Mouse (Mus musculus) hindbrain, postnatal 0 days (tissue): ENCODE results near the gene Ncl. TPM values are rescaled to one million over a fixed set of nuclear protein-coding genes. Genes with fewer than 3 reads are reported as not detected.

Source experiments
- ATAC-seq: fragments of 200-750 bp; cut with Nextera tagmentation; 2 replicates; pipeline ENCODE4 v1.8.0; 2017; ENCODE audit warnings: mild to moderate bottlenecking, moderate TSS enrichment, moderate library complexity
- DNase-seq: peaks from one replicate; pipeline ENCODE4 v3.0.0-alpha.2; 2015; ENCODE audit warnings: low spot score
- H3K27ac ChIP-seq: fragments of 300-500 bp; sonication (generic); 2 replicates; pipeline ENCODE4 v1.5.1; 2014; ENCODE audit warnings: mild to moderate bottlenecking
- H3K27me3 ChIP-seq: fragments of 300-500 bp; sonication (generic); 2 replicates; pipeline ENCODE4 v1.6.1; 2014; ENCODE audit warnings: low read length, mixed read lengths; ENCODE audit not compliant: insufficient read depth
- H3K36me3 ChIP-seq: fragments of 300-500 bp; sonication (generic); 2 replicates; pipeline ENCODE4 v1.6.1; 2014; ENCODE audit warnings: low read length, mixed read lengths; ENCODE audit not compliant: insufficient read depth
- H3K4me1 ChIP-seq: fragments of 300-500 bp; sonication (generic); 2 replicates; pipeline ENCODE4 v1.6.1; 2014; ENCODE audit warnings: antibody characterized with exemption, low read length, mixed read lengths; ENCODE audit not compliant: insufficient read depth
- H3K4me2 ChIP-seq: fragments of 300-500 bp; sonication (generic); 2 replicates; pipeline ENCODE4 v1.6.1; 2014; ENCODE audit warnings: low read depth, mild to moderate bottlenecking, low read length, moderate library complexity, mixed read lengths
- H3K4me3 ChIP-seq: fragments of 300-500 bp; sonication (generic); 2 replicates; pipeline ENCODE4 v1.5.1; 2014; ENCODE audit warnings: low read length
- H3K9ac ChIP-seq: fragments of 300-500 bp; sonication (generic); replicated peaks from 2 replicates; pipeline ENCODE4 v1.6.1; 2014; ENCODE audit warnings: mild to moderate bottlenecking, low read length, moderate library complexity, mixed read lengths
- H3K9me3 ChIP-seq: fragments of 300-500 bp; sonication (generic); 2 replicates; pipeline ENCODE4 v1.6.1; 2016; ENCODE audit warnings: low read length, mixed read lengths
- CTCF ChIP-seq: IDR thresholded peaks from 2 replicates; pipeline ENCODE4 v1.5.1; 2016; ENCODE audit warnings: antibody characterized with exemption, control low read depth, low read depth
- WGBS: fragments of 180-500 bp; shearing (Covaris S2); extraction: QIAGEN DNeasy Blood & Tissue Kit; methylation state at CpG from one replicate; pipeline ENCODE4 v1.1.7; 2014; 5-methylcytosine and 5-hydroxymethylcytosine counted together
- polyA plus RNA-seq: library from polyadenylated mRNA; unstranded; fragments of >200 nt; fragmentation: Nextera tagmentation; extraction: Ambion mirVana; gene quantifications from 2 replicates; pipeline ENCODE4 v1.2.1, GENCODE M21; 2015
- total RNA-seq: library from RNA; depleted of rRNA; stranded (reverse); fragments of >200 nt; gene quantifications from 2 replicates; pipeline ENCODE4 v1.2.3, GENCODE M21; 2014

Gene Ncl
- total and polyA plus RNA-seq, 2 experiments from 2014 or later: 17.2 to 203 TPM

DNA sequence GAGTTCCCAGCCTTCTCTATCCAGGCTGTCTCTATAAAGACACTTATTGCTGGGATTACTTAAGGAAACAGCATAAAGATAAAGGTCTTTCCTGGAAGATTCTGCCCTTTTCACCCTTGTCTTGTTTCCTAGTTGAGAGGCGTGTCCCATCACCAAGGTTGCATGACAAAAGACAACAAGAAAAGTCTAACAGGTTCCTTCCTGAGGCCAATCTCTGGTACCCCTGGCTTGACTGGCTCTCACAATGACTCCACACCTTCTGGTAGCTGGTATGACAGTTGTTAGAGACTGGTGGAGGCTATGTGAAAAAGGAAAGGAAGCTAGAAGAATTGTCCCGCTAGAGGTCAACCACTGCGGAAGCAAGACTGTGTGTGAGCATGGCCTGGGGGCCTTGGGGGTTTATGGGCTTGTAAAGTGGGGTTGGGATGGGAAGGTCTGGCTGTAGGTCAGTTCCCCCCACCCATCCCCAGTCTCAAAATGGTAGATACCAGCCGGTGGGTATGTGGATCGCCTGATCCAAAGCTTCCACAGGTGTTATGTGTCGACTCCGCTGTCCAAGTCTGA, 49.8 kb downstream of the Ncl start:
- 95% methylated on average over 7 of the region's 7 CpGs for WGBS

DNA sequence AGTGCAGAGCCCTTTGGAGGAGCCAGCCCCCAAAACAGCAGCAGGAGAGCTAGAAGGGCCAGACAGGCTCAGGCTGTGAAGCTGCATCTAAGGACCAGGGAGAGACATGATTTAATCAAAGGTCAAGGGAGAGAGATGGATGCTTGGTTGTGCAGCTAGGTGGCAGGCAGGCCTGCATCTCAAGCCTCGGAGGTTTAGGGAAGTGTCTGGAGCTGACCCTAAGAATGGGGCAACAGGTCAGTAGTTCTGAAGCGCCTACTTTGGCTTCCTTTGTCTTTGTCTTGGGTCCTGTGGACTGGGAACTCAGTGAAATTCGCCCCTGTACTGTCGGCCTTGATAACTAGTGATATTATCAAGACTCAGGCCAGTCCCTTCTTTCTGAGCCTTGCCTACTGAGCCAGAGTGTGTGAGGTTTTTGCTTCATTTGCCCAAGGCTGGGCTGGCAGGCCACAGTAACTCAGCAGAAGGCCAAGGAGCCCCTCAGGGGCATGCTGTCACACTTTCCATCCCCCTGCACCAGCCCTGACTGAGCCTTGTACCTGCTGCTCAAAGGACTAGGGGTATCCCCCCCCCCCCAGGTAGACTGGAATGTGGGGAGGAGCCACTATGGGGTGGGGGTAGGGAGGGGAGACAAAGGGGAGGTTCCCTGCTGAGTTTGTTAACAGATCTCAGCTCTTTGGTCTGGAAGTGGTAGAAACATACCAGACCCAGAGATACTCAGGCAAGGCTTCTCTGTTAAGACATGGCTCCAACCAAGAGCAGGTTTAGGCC, 51.1 kb downstream of the Ncl start:
- H3K4me2 ChIP-seq: no peak overlapping the region
- H3K4me1 ChIP-seq: no peaks in the 10 kb centered on the region
- H3K27ac ChIP-seq: no peak overlapping the region
- ATAC-seq (no peak), DNase-seq (no peak)
- no peaks in the 10 kb centered on the region for H3K27me3 ChIP-seq
- no peak for TF ChIP-seq CTCF
- H3K4me3 ChIP-seq: no peak overlapping the region
- H3K9ac ChIP-seq: no peak overlapping the region
- no peaks in the 10 kb centered on the region for H3K9me3 ChIP-seq
- H3K36me3 ChIP-seq: no peaks in the 10 kb centered on the region
- 41% methylated on average over 4 of the region's 4 CpGs for WGBS

More for the DNA sequence above, 49.8 kb downstream of the Ncl start:
- Histone ChIP-seq H3K27me3 (no peaks in the 10 kb centered on the region), H3K4me3 (no peak overlapping the region), H3K9me3 (no peaks in the 10 kb centered on the region), H3K36me3 (no peaks in the 10 kb centered on the region), H3K9ac (no peak overlapping the region), H3K4me1 (no peaks in the 10 kb centered on the region), H3K4me2 (no peak overlapping the region), H3K27ac (no peak overlapping the region)
- ATAC-seq (no peak), DNase-seq (no peak)
- no peak for TF ChIP-seq CTCF

DNA sequence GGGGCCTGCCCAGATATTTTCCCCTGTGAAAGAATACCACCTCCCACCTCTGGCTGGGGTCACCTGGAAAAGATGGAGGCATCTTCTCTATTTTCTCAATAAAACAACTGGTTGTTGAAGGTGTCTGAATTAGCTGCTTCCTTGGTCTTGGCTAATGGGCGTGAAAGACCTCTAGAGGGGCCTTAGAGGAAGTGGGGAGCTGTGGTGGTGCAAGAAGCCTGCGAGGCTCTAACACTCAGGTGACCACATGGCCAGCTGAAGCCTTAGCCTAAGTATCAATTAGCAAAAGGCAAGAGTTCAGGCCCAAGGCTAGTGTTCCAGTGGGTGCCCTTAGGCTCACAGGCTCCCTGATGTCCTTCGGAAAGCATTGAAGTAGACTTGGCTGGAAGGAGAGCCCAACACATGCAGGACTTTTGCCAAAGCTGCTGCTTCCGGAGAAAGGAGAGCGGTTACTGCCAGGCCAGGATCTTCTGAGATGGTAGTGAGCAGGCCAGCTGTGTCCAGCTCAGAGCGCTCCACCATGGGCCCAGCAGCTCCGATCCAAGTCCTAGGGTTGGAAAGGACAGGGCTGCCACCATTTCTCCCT, 51.9 kb downstream of the Ncl start:
- 85% methylated on average over 7 of the region's 7 CpGs for WGBS
- ATAC-seq (no peak), DNase-seq (no peak)
- no peaks in the 10 kb centered on the region for H3K4me1 ChIP-seq
- H3K4me2 ChIP-seq: no peak overlapping the region
- no peak for TF ChIP-seq CTCF
- no peaks in the 10 kb centered on the region for H3K9me3 ChIP-seq
- H3K27me3 ChIP-seq: no peaks in the 10 kb centered on the region
- no peak overlapping the region for H3K27ac ChIP-seq
- no peak overlapping the region for H3K9ac ChIP-seq
- H3K4me3 ChIP-seq: no peak overlapping the region
- H3K36me3 ChIP-seq: no peaks in the 10 kb centered on the region

DNA sequence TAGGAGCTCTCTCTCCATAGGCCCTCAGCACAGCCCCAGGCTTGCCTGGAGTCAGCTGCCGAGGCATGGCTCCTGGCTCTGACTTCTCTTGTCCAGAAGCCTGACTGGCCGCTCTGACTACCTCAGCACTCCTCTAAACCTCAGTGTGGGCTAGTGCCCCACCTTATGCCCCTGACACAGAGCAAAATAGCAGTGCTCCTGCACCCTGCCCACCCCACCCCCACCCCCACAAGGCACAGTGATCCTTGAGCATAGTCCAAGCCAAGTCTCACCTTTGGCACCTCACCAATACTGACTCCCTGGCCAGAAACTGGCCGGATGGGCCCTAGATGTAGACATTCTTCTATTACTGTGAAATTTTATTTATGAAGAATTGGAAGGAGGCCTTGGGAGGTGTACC, 52.5 kb downstream of the Ncl start:
- no peak overlapping the region for H3K4me3 ChIP-seq
- ATAC-seq (no peak), DNase-seq (no peak)
- H3K4me1 ChIP-seq: no peaks in the 10 kb centered on the region
- H3K4me2 ChIP-seq: no peak overlapping the region
- H3K36me3 ChIP-seq: no peaks in the 10 kb centered on the region
- no peaks in the 10 kb centered on the region for H3K27me3 ChIP-seq
- WGBS: 84% methylated on average over 3 of the region's 3 CpGs
- no peaks in the 10 kb centered on the region for H3K9me3 ChIP-seq
- no peak overlapping the region for H3K9ac ChIP-seq
- no peak for TF ChIP-seq CTCF
- no peak overlapping the region for H3K27ac ChIP-seq

DNA sequence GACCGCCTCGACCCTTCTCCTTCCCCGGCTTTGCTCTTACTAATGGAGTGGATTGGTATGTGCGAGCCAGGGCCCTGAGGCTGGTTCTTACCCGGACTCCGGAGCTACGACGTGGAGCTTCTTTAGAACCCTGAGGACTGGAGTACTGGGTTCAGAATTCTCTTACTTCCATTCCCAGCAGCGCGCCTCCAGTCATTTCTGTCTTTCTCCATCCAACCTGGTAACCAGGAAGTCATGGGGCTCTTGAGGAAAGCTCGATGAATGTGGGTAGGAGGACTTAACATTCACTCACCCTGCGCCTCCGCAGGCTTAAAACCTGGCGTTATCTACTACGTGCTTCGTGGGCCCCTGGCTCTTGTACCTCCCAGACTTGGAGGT, 55.3 kb downstream of the Ncl start:
- Histone ChIP-seq H3K36me3 (no peaks in the 10 kb centered on the region), H3K4me1 (no peaks in the 10 kb centered on the region), H3K4me2 (peak overlapping the region; percentile 95), H3K9me3 (no peaks in the 10 kb centered on the region), H3K27me3 (no peaks in the 10 kb centered on the region), H3K4me3 (peak overlapping the region; percentile 67), H3K27ac (peak overlapping the region; percentile 50; the same call in 1 of the 2 replicates), H3K9ac (peak overlapping the region; percentile 72)
- peak; percentile 30 for ATAC-seq
- DNase-seq: no peak
- WGBS: 4% methylated on average over 16 of the region's 16 CpGs
- no peak for TF ChIP-seq CTCF

DNA sequence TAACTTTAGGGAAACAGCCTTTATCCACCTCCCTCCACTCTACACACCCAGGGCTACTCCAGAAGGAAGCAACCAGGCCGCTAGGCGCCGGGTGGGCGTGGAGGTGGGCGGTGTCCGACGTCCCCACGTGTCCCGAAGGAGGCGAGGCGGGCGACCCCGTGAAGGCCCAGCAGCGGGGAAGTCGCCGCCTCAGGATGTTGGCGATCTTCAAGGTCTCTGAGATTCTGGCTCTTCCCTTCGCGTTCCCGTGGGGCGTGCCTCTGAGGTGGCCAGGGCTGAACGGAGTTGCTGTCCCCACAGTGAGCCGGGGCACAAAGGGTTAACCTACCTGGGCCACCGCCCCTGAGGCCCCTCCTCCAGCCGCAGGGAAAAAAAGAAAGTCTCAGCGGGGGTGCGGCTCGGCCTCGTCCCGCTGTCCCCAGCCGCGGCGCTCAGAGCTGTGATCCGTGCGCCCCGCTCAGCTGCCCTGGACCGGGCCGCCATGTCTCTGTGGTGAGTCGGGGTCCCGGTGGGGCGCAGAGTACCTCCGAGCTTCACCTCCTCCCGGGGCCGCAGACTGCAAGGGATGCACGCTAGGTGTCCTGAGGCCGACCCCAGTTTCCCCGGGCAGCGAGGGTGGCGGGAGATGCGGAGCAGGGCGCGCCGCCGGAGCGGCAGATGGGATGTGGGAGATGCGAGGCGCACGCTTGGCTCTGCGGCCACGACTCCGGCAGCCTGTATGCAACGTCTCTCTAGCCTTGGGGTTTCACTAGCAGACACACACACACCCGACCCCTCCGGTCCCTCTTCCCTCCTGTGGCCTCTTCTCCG, 55.9 kb downstream of the Ncl start:
- WGBS: under 1% methylated on average over 63 of the region's 65 CpGs
- Histone ChIP-seq H3K4me3 (peak overlapping the region; percentile 67), H3K9ac (peak overlapping the region; percentile 72), H3K4me1 (no peaks in the 10 kb centered on the region), H3K36me3 (no peaks in the 10 kb centered on the region), H3K27me3 (no peaks in the 10 kb centered on the region), H3K27ac (peak overlapping the region; percentile 50; the same call in 1 of the 2 replicates), H3K4me2 (peak overlapping the region; percentile 95), H3K9me3 (no peaks in the 10 kb centered on the region)
- TF ChIP-seq CTCF: peak; percentile 39
- peak; percentile 73 for DNase-seq
- ATAC-seq: peak; percentile 85
